Mouse (Mus musculus): ENCODE results near the gene Cdh12.

The Cdh12 gene

GRCm38 (mm10) chr15:21393080-21393479, 944.0 kb downstream of the Cdh12 start:
- no peak for DNase-seq

- DNase-seq = no peak
Observed at GRCm38 (mm10) chr15:21405196-21405595, 956.1 kb downstream of the Cdh12 start.

GRCm38 (mm10) chr15:21407324-21408044, 958.4 kb downstream of the Cdh12 start:
- no peak for DNase-seq

DNA sequence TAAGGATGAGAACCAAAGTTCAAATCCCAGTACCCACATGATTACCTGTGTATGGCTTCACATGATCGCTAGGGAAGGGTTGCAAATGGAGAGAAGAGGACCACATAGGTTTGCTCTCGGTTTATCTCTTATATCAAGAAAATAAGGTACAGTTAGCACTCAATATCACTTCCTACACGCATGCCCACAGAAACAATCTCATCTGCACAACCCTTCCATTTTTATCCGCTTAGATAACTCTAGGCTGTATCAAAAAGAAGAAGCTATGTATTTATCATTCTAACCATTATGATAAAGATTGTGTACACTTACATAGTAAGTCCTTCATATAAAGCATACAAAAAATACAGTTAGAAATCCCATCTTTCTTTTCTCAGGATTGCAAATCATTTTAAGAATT, 988.3 kb downstream of the Cdh12 start:
- DNase-seq = no peak

- DNase-seq = no peak
Observed at GRCm38 (mm10) chr15:21437924-21438323, 988.9 kb downstream of the Cdh12 start.

GRCm38 (mm10) chr15:21458098-21458497, 1009.0 kb downstream of the Cdh12 start:
- no peak for DNase-seq

DNA sequence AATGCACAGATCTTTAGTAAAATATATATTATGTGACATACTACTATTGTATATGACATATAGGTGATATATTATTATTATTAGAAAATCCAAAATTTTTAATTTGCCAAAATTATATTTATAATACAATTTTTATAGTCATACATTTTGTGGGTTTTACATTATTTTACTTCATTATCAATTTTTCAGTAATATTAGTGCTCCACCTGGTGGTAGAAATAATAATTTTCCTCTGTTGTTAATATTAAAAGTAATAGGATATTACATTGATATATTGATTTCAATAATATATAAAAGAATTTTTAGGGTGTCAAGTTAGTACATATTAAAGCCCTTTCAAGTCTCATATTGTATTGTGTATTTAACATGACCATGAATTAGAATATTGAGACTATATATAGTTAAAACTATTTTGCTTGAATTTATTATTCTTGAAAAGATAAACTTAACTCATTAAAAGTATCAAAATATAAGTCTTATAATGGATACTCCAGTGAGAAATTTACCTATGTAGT, 1070.3 kb downstream of the Cdh12 start:
- DNase-seq = no peak

- DNase-seq = no peak
Observed at GRCm38 (mm10) chr15:21530804-21531203, 1081.7 kb downstream of the Cdh12 start.

- no peak for DNase-seq
Observed at GRCm38 (mm10) chr15:21536909-21537308, 1087.8 kb downstream of the Cdh12 start.

GRCm38 (mm10) chr15:21544786-21545185, 1095.7 kb downstream of the Cdh12 start:
- no peak for DNase-seq

GRCm38 (mm10) chr15:21555981-21556380, 1106.9 kb downstream of the Cdh12 start:
- DNase-seq = no peak

GRCm38 (mm10) chr15:21566314-21567051, 1117.4 kb downstream of the Cdh12 start:
- DNase-seq = no peak

GRCm38 (mm10) chr15:21604510-21604909, 1155.4 kb downstream of the Cdh12 start:
- DNase-seq = no peak
